Mouse (Mus musculus) hindbrain, embryonic 10.5 days (tissue): ENCODE measurements around the gene Vegfd. TPM values are rescaled to one million over a fixed set of nuclear protein-coding genes. Genes with fewer than 3 reads are reported as not detected.

ENCODE experiments used
- DNase-seq: peaks from one replicate; pipeline ENCODE4 v3.0.0-alpha.2; 2017; ENCODE audit warnings: low spot score
- H3K27ac ChIP-seq: fragments of 300-500 bp; sonication (generic); 2 replicates; pipeline ENCODE4 v1.5.1; 2016; ENCODE audit warnings: mild to moderate bottlenecking, moderate library complexity
- H3K27me3 ChIP-seq: fragments of 300-500 bp; sonication (generic); 2 replicates; pipeline ENCODE4 v1.6.1; 2016; ENCODE audit warnings: mild to moderate bottlenecking; ENCODE audit not compliant: poor library complexity, insufficient read depth, severe bottlenecking
- H3K36me3 ChIP-seq: fragments of 300-500 bp; sonication (generic); 2 replicates; pipeline ENCODE4 v1.6.1; 2016; ENCODE audit warnings: mild to moderate bottlenecking, moderate library complexity
- H3K4me1 ChIP-seq: fragments of 300-500 bp; sonication (generic); replicated peaks from 2 replicates; pipeline ENCODE4 v1.6.1; 2016; ENCODE audit warnings: mild to moderate bottlenecking
- H3K4me3 ChIP-seq: fragments of 300-500 bp; sonication (generic); 2 replicates; pipeline ENCODE4 v1.5.1; 2016; ENCODE audit warnings: mild to moderate bottlenecking, moderate library complexity
- H3K9me3 ChIP-seq: fragments of 300-500 bp; sonication (generic); 2 replicates; pipeline ENCODE4 v1.6.1; 2016; ENCODE audit warnings: mild to moderate bottlenecking, moderate library complexity
- WGBS: fragments of 180-500 bp; shearing (Covaris S2); methylation state at CpG from one replicate; pipeline ENCODE4 v1.1.7; 2016; 5-methylcytosine and 5-hydroxymethylcytosine counted together
- polyA plus RNA-seq: library from polyadenylated mRNA; unstranded; fragments of >200 nt; fragmentation: Nextera tagmentation; extraction: Ambion mirVana; gene quantifications from 2 replicates; pipeline ENCODE4 v1.2.1, GENCODE M21; 2016

The Vegfd gene
- polyA plus RNA-seq, 1 experiment from 2014 or later: 1.2 TPM

- no peak overlapping the region for H3K4me3 ChIP-seq
- WGBS: 89% methylated on average over 2 of the region's 2 CpGs
- DNase-seq: no peak
- H3K9me3 ChIP-seq: no peaks in the 10 kb centered on the region
- no peak overlapping the region for H3K27ac ChIP-seq
- H3K36me3 ChIP-seq: no peaks in the 10 kb centered on the region
- H3K4me1 ChIP-seq: no peaks in the 10 kb centered on the region
- H3K27me3 ChIP-seq: peaks cover 4% of the 10 kb centered on the region; the same call in 1 of the 2 replicates
Observed at GRCm38 (mm10) chrX:164447682-164448071, 74.5 kb downstream of the Vegfd start.

DNA sequence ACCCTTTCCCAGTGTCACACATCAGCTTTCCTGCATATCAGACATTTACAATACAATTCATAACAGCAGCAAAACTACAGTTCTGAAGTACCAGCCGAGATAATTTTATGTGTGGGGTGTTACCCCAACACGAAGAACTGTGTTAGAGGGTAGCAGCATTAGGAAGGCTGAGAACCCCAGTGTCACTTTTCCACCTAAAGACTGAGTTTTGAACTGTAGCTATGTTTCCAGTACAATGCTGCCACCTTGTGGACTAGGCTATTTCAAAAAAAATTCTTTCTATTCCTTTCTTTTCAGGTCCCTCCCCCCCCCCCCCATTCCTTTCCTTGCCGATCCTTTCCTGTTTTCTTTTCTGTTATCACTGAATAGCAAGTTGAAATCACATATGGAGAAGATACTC, 76.0 kb downstream of the Vegfd start:
- DNase-seq: no peak
- Histone ChIP-seq H3K36me3 (no peaks in the 10 kb centered on the region), H3K4me3 (no peak overlapping the region), H3K27me3 (no peaks in the 10 kb centered on the region; the same call in 1 of the 2 replicates), H3K27ac (no peak overlapping the region), H3K9me3 (no peaks in the 10 kb centered on the region), H3K4me1 (no peaks in the 10 kb centered on the region)
- WGBS: 45% methylated on average over 3 of the region's 3 CpGs

Other genes starting within 250 kb of the Vegfd start
- gene Ace2, start 234.0 kb upstream of the Vegfd start, polyA plus RNA-seq: 0.51 and 0.54 TPM in 2 replicates
- gene Bmx, start 115.2 kb upstream of the Vegfd start, polyA plus RNA-seq: 0.37 TPM in 2 replicates
- gene Pir, start 104.0 kb upstream of the Vegfd start, polyA plus RNA-seq: 8.2 and 9.0 TPM in 2 replicates
- gene Piga, start 46.4 kb downstream of the Vegfd start, polyA plus RNA-seq: 12.1 and 19.1 TPM in 2 replicates
- gene Asb11, start 63.6 kb downstream of the Vegfd start, polyA plus RNA-seq: not detected in 2 replicates
- 0.42 and 0.54 TPM in 2 replicates for gene Asb9, start 132.9 kb downstream of the Vegfd start, polyA plus RNA-seq